Mouse (Mus musculus) bone marrow macrophage, adult 2 months (primary cell): ENCODE data around the gene Rad1.

ENCODE experiments used
- CTCF ChIP-seq: IDR thresholded peaks from 2 replicates; pipeline ENCODE4 v1.5.1; 2012; ENCODE audit warnings: low read depth, mild to moderate bottlenecking, low read length, moderate library complexity
- POLR2A ChIP-seq: IDR thresholded peaks from 2 replicates; pipeline ENCODE4 v1.6.1; 2012; ENCODE audit warnings: mild to moderate bottlenecking, low read depth, low read length, borderline replicate concordance

GRCm38 (mm10) chr15:10441493-10441892, 44.3 kb upstream of the Rad1 start:
- TF ChIP-seq CTCF (no peak), POLR2A (no peak)
